Mouse (Mus musculus) cortical plate, adult 2 months (tissue): ENCODE data around the gene Atp10b.

Experiments used
- CTCF ChIP-seq: fragments of 200-500 bp; IDR thresholded peaks from 2 replicates; pipeline ENCODE4 v1.5.1; 2011; ENCODE audit warnings: mild to moderate bottlenecking, control low read depth, low read length; ENCODE audit not compliant: insufficient read depth; ENCODE audit errors: extremely low read depth
- POLR2A ChIP-seq: fragments of 200-500 bp; IDR thresholded peaks from 2 replicates; pipeline ENCODE4 v1.6.1; 2011; ENCODE audit warnings: mild to moderate bottlenecking, low read length, control low read depth; ENCODE audit not compliant: insufficient read depth; ENCODE audit errors: extremely low read depth

DNA sequence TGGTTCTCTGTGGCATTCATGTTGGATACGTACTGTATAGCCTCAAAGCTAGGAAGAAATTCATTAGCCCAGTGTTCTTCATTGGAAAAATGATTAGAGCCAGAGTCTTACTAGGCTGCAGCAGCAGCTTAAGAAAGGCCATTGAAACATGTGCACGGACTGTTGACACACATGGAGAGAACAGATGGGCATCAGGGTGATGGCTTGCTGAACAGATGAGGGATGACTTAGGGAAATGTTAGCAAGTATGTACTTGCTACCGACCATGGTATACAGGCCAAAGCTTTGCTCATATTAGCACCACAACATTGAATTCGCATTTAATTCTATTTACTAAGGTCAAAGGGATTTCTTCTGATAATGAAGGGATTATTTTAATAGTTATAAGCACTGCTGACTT lies 105.6 kb downstream of the Atp10b start:
- TF ChIP-seq CTCF (no peak), POLR2A (no peak)
